Mouse (Mus musculus): ENCODE measurements around the gene Gpr176. TPM values are rescaled to one million over a fixed set of nuclear protein-coding genes. Genes with fewer than 3 reads are reported as not detected.

Gpr176 gene
- polyA plus RNA-seq, 1 experiment, result 4.7 TPM

DNA sequence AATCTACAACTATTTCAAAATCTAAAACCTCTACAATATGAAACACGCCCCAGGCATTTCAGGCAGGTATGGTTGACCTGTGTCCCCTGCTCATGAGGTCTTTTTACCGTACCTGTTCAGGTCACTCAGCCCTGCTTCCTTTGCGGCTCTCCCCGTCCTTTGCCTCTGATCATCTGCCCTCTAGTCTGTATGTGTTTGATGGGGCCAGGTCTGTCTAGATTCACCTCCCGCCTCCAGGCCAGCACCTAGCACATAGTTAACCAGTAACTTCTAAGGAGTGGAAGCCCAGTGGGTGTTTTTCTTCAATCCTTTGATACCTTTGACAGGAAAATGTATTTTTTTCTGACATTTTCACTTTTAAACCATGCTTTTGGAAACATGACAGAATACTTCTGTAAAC is 26.5 kb upstream of the Gpr176 start:
- Histone ChIP-seq H3K79me3 (ENCODE audit: low read depth) (peaks cover 10% of the 10 kb centered on the region), H3K4me3 (ENCODE audit: insufficient read depth, poor library complexity, severe bottlenecking) (no peak overlapping the region), H3K36me3 (ENCODE audit: control insufficient read depth, insufficient read depth) (peaks cover 17% of the 10 kb centered on the region), H3ac (ENCODE audit: control insufficient read depth, insufficient read length, low read depth) (no peak overlapping the region), H3K79me2 (ENCODE audit: control insufficient read depth, insufficient read depth) (peaks cover 19% of the 10 kb centered on the region), H3K27me3 (ENCODE audit: control insufficient read depth, insufficient read depth, insufficient read length) (no peaks in the 10 kb centered on the region)
- TF ChIP-seq CTCF (IDR thresholded peaks at IDR 0.05; ENCODE audit: control insufficient read depth, insufficient read depth, insufficient read length) (no peak), USF1 (IDR thresholded peaks at IDR 0.05; ENCODE audit: low read depth) (no peak), MYOD1 (IDR thresholded peaks at IDR 0.05; ENCODE audit: control insufficient read depth, insufficient read length, low read depth) (no peak), MYOG (IDR thresholded peaks at IDR 0.05; ENCODE audit: control insufficient read depth, extremely low read depth, insufficient read length) (no peak), FOSL1 (IDR thresholded peaks at IDR 0.05; ENCODE audit: insufficient read depth, low read length, poor library complexity, severe bottlenecking) (no peak), MAX (IDR thresholded peaks at IDR 0.05) (no peak), CEBPB (IDR thresholded peaks at IDR 0.05; ENCODE audit: low read depth) (no peak)

DNA sequence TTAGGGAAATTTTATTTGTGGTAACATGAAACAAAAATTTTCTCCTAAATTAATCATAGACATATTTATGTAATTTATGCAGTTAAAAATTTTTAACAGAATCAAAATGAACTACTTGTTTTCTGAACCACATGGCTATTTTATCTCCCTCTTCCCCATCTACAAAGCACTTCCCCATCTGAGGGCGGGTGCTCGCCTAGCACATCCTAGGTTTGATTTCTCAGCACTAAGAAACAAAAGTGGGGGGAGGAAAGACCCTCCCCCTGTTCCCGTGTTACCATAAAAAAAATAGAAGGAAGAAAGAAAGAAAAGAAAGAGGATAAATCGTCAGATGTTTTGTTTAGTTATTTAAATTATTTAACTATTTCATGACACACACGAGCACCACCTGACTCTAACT is 18.0 kb upstream of the Gpr176 start:
- Histone ChIP-seq H3K4me3 (ENCODE audit: insufficient read depth, poor library complexity, severe bottlenecking) (no peak overlapping the region), H3K79me3 (ENCODE audit: low read depth) (peaks cover 16% of the 10 kb centered on the region), H3K27me3 (ENCODE audit: control insufficient read depth, insufficient read depth, insufficient read length) (no peaks in the 10 kb centered on the region), H3K36me3 (ENCODE audit: control insufficient read depth, insufficient read depth) (no peaks in the 10 kb centered on the region), H3K79me2 (ENCODE audit: control insufficient read depth, insufficient read depth) (peaks cover 43% of the 10 kb centered on the region), H3ac (ENCODE audit: control insufficient read depth, insufficient read length, low read depth) (no peak overlapping the region)
- TF ChIP-seq USF1 (IDR thresholded peaks at IDR 0.05; ENCODE audit: low read depth), result no peak
- no peak for TF ChIP-seq MAX (IDR thresholded peaks at IDR 0.05)
- no peak for TF ChIP-seq MYOG (IDR thresholded peaks at IDR 0.05; ENCODE audit: control insufficient read depth, extremely low read depth, insufficient read length)
- no peak for TF ChIP-seq CEBPB (IDR thresholded peaks at IDR 0.05; ENCODE audit: low read depth)
- no peak for TF ChIP-seq CTCF (IDR thresholded peaks at IDR 0.05; ENCODE audit: control insufficient read depth, insufficient read depth, insufficient read length)
- no peak for TF ChIP-seq MYOD1 (IDR thresholded peaks at IDR 0.05; ENCODE audit: control insufficient read depth, insufficient read length, low read depth)
- TF ChIP-seq FOSL1 (IDR thresholded peaks at IDR 0.05; ENCODE audit: insufficient read depth, low read length, poor library complexity, severe bottlenecking), result no peak

GRCm38 (mm10) chr2:118390072-118390471 is 16.9 kb upstream of the Gpr176 start:
- Histone ChIP-seq H3K27me3 (ENCODE audit: control insufficient read depth, insufficient read depth, insufficient read length) (no peaks in the 10 kb centered on the region), H3K79me2 (ENCODE audit: control insufficient read depth, insufficient read depth) (peaks cover 32% of the 10 kb centered on the region), H3K79me3 (ENCODE audit: low read depth) (peaks cover 14% of the 10 kb centered on the region), H3ac (ENCODE audit: control insufficient read depth, insufficient read length, low read depth) (no peak overlapping the region), H3K36me3 (ENCODE audit: control insufficient read depth, insufficient read depth) (no peaks in the 10 kb centered on the region), H3K4me3 (ENCODE audit: insufficient read depth, poor library complexity, severe bottlenecking) (no peak overlapping the region)
- TF ChIP-seq MYOD1 (IDR thresholded peaks at IDR 0.05; ENCODE audit: control insufficient read depth, insufficient read length, low read depth), result no peak
- no peak for TF ChIP-seq USF1 (IDR thresholded peaks at IDR 0.05; ENCODE audit: low read depth)
- TF ChIP-seq FOSL1 (IDR thresholded peaks at IDR 0.05; ENCODE audit: insufficient read depth, low read length, poor library complexity, severe bottlenecking), result no peak
- TF ChIP-seq MAX (IDR thresholded peaks at IDR 0.05), result no peak
- TF ChIP-seq CTCF (IDR thresholded peaks at IDR 0.05; ENCODE audit: control insufficient read depth, insufficient read depth, insufficient read length), result no peak
- TF ChIP-seq MYOG (IDR thresholded peaks at IDR 0.05; ENCODE audit: control insufficient read depth, extremely low read depth, insufficient read length), result no peak
- no peak for TF ChIP-seq CEBPB (IDR thresholded peaks at IDR 0.05; ENCODE audit: low read depth)

DNA sequence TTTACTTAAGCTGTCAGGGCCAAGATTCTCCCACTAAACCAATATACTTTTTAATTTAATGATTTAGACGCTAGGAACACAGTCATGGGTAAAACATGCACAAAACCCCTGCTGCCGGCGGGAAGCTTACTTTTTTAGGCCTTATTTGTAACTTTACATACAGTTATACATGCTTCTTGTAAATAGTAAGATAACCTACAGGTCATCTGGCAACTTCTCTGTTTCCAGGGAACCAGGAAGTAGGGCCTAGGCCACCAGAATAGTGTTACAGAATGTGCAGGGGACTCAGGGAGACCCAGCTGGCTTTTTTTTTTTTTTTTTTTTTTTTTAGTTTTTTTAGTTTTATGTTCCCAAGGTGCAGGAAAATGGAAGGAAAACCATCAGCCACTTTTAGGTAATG is 16.4 kb upstream of the Gpr176 start:
- peaks cover 12% of the 10 kb centered on the region for H3K79me3 ChIP-seq (ENCODE audit: low read depth)
- no peaks in the 10 kb centered on the region for H3K36me3 ChIP-seq (ENCODE audit: control insufficient read depth, insufficient read depth)
- H3K27me3 ChIP-seq (ENCODE audit: control insufficient read depth, insufficient read depth, insufficient read length), result no peaks in the 10 kb centered on the region
- H3ac ChIP-seq (ENCODE audit: control insufficient read depth, insufficient read length, low read depth), result no peak overlapping the region
- TF ChIP-seq MAX (IDR thresholded peaks at IDR 0.05), result no peak
- peaks cover 30% of the 10 kb centered on the region for H3K79me2 ChIP-seq (ENCODE audit: control insufficient read depth, insufficient read depth)
- H3K4me3 ChIP-seq (ENCODE audit: insufficient read depth, poor library complexity, severe bottlenecking), result peak overlapping the region; percentile 60

- TF ChIP-seq MYOD1 (IDR thresholded peaks at IDR 0.05; ENCODE audit: control insufficient read depth, insufficient read length, low read depth) (no peak), CTCF (IDR thresholded peaks at IDR 0.05; ENCODE audit: control insufficient read depth, insufficient read depth, insufficient read length) (no peak), FOSL1 (IDR thresholded peaks at IDR 0.05; ENCODE audit: insufficient read depth, low read length, poor library complexity, severe bottlenecking) (no peak), USF1 (IDR thresholded peaks at IDR 0.05; ENCODE audit: low read depth) (no peak), MAX (IDR thresholded peaks at IDR 0.05) (peak; percentile 22), CEBPB (IDR thresholded peaks at IDR 0.05; ENCODE audit: low read depth) (no peak)
- Histone ChIP-seq H3K79me3 (ENCODE audit: low read depth) (peaks cover 11% of the 10 kb centered on the region), H3K36me3 (ENCODE audit: control insufficient read depth, insufficient read depth) (no peaks in the 10 kb centered on the region), H3K27me3 (ENCODE audit: control insufficient read depth, insufficient read depth, insufficient read length) (no peaks in the 10 kb centered on the region), H3ac (ENCODE audit: control insufficient read depth, insufficient read length, low read depth) (peak within 1 kb of the TSS; percentile 76), H3K79me2 (ENCODE audit: control insufficient read depth, insufficient read depth) (peaks cover 30% of the 10 kb centered on the region), H3K4me3 (ENCODE audit: insufficient read depth, poor library complexity, severe bottlenecking) (peak within 1 kb of the TSS; percentile 60)
These were observed 15.4 kb upstream of the Gpr176 start, which contains the start of gene Eif2ak4 for GRCm38 (mm10) chr2:118388341-118389335. Gene Eif2ak4 (plus strand): TSS chr2:118388618.

All from C2C12 (cell line).